Mouse (Mus musculus) ES-Bruce4 (cell line): ENCODE data around the gene Tdp2. TPM values are rescaled to one million over a fixed set of nuclear protein-coding genes. Genes with fewer than 3 reads are reported as not detected.
A peak's percentile ranks its signal among the peaks of the same experiment; 100 is the strongest.

Experiments
- H3K27ac ChIP-seq: 2 replicates; pipeline ENCODE4 v1.5.1; 2012; ENCODE audit warnings: low read length, inconsistent platforms; ENCODE audit not compliant: insufficient read depth
- H3K27me3 ChIP-seq: 2 replicates; pipeline ENCODE4 v1.6.1; 2012; ENCODE audit warnings: mild to moderate bottlenecking, low read length, inconsistent platforms; ENCODE audit not compliant: control insufficient read depth, poor library complexity, insufficient read depth, severe bottlenecking
- H3K36me3 ChIP-seq: 2 replicates; pipeline ENCODE4 v1.6.1; 2012; ENCODE audit warnings: inconsistent platforms, mild to moderate bottlenecking, low read length, moderate library complexity; ENCODE audit not compliant: control insufficient read depth, poor library complexity, insufficient read depth, severe bottlenecking
- H3K4me1 ChIP-seq: one replicate; pipeline ENCODE4 v1.8.1; 2011; ENCODE audit warnings: low read length; ENCODE audit not compliant: control insufficient read depth, insufficient read depth
- H3K4me3 ChIP-seq: 2 replicates; pipeline ENCODE4 v1.5.1; 2011; ENCODE audit warnings: low read depth, mild to moderate bottlenecking, low read length
- H3K9ac ChIP-seq: 2 replicates; pipeline ENCODE4 v1.6.1; 2012; ENCODE audit warnings: low read depth, mild to moderate bottlenecking, inconsistent platforms; ENCODE audit not compliant: poor library complexity, severe bottlenecking
- H3K9me3 ChIP-seq: replicated peaks from 2 replicates; pipeline ENCODE4 v1.6.1; 2012; ENCODE audit warnings: mild to moderate bottlenecking, low read length, inconsistent platforms; ENCODE audit not compliant: control insufficient read depth, poor library complexity, insufficient read depth, severe bottlenecking
- CTCF ChIP-seq: IDR thresholded peaks from one replicate; pipeline ENCODE4 v1.8.1; 2011; ENCODE audit warnings: low read depth, low read length
- EP300 ChIP-seq: IDR thresholded peaks from 2 replicates; pipeline ENCODE4 v1.6.1; 2011; ENCODE audit warnings: low read depth, low read length; ENCODE audit not compliant: insufficient read depth
- POLR2A ChIP-seq: IDR thresholded peaks from one replicate; pipeline ENCODE4 v1.8.1; 2011; ENCODE audit warnings: low read length; ENCODE audit not compliant: insufficient read depth
- polyA plus RNA-seq: library from polyadenylated mRNA; stranded (reverse); fragments of >200 nt; gene quantifications from 2 replicates; pipeline ENCODE4 v1.2.4, GENCODE M21; 2011; ENCODE audit warnings: low read depth; ENCODE audit not compliant: missing spikeins, insufficient read depth, insufficient read length

Tdp2 gene
- polyA plus RNA-seq, 1 experiment: 95.8 TPM

DNA sequence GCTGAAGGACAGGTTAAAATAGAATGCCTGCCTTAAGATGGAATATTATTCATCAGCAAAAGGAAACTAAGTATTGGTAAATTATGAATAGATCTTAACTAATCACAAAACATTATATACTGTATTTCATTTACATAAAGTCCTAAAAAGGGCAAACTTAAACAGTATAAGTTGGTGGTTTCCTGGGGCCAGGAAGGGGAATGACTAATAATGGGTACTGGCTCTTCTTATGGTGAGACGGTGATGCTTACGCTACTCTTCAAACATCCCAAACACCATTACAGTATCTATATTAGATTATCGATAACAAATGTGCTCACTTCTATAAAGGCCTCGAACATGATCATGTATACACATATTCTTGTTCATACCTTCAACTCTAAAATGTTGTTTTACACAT, 32.8 kb upstream of the Tdp2 start:
- Histone ChIP-seq H3K4me3 (no peak overlapping the region), H3K9ac (no peak overlapping the region), H3K9me3 (no peaks in the 10 kb centered on the region), H3K27ac (no peak overlapping the region), H3K36me3 (peaks cover 6% of the 10 kb centered on the region; the same call in 1 of the 2 replicates), H3K27me3 (no peaks in the 10 kb centered on the region), H3K4me1 (no peaks in the 10 kb centered on the region)
- TF ChIP-seq EP300: no peak
- TF ChIP-seq POLR2A: no peak
- no peak for TF ChIP-seq CTCF

DNA sequence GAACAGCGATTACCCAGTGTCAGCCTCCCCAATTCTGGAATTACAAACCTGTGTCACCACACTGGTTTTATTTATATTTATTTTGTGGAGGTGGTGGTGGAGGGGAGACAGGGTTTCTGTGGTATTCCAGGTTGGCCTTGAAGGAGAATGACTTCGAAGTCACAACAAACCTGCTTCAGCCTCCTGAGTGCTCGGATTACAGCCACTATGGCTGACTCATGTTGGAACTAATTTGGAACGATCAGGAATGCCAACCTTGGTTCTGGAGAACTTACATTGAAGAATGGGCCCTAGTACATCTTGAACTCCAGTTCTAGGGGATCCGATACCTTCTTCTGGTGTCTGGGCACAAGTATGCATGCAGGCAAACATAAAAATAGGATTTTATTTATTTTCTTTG, 32.1 kb upstream of the Tdp2 start:
- H3K9me3 ChIP-seq: no peaks in the 10 kb centered on the region
- H3K4me1 ChIP-seq: no peaks in the 10 kb centered on the region
- H3K4me3 ChIP-seq: no peak overlapping the region
- peaks cover 9% of the 10 kb centered on the region; the same call in 1 of the 2 replicates for H3K36me3 ChIP-seq
- no peak overlapping the region for H3K27ac ChIP-seq
- TF ChIP-seq CTCF (no peak), POLR2A (no peak), EP300 (no peak)
- H3K9ac ChIP-seq: peak overlapping the region; percentile 30
- H3K27me3 ChIP-seq: no peaks in the 10 kb centered on the region

DNA sequence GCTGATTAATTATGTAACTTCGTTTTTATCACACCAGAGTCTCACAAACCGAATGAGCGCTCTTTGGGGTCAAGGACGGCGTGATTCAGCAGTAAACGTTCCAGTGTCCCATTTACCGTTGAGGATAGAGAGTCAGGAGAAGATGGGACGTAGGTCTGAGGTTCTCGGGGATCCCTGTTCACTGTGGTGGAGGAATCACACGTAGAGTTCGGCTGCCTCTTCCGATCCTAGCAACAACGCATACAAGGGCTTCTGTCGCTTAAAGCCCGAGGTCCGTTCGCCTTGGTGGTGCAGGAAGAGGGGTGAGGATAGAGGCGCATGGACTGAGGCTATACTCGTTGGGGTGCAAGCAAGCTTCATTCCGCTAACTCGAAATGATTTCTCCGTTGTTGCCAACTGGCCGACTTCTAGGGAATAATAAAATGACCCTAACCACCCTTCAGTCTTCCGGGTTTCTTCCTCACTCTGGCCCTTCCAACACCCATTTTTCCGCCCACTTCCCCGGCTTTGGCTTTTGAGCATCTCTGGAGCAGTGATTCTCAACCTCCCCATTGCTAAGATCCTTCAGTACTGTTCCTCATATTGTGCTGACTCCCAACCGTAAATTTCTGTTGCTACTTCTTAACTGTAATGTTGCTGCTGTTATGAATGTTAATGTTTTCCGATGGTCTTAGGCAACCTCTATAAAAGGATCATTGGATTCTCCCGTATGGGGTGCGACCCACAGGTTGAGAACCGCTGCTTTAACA, 31.4 kb upstream of the Tdp2 start:
- Histone ChIP-seq H3K4me3 (peak overlapping the region; percentile 84), H3K4me1 (no peaks in the 10 kb centered on the region), H3K9ac (peak overlapping the region; percentile 30), H3K27ac (peak overlapping the region; percentile 6), H3K9me3 (no peaks in the 10 kb centered on the region), H3K27me3 (no peaks in the 10 kb centered on the region), H3K36me3 (peaks cover 14% of the 10 kb centered on the region)
- TF ChIP-seq EP300: no peak
- no peak for TF ChIP-seq CTCF
- no peak for TF ChIP-seq POLR2A

DNA sequence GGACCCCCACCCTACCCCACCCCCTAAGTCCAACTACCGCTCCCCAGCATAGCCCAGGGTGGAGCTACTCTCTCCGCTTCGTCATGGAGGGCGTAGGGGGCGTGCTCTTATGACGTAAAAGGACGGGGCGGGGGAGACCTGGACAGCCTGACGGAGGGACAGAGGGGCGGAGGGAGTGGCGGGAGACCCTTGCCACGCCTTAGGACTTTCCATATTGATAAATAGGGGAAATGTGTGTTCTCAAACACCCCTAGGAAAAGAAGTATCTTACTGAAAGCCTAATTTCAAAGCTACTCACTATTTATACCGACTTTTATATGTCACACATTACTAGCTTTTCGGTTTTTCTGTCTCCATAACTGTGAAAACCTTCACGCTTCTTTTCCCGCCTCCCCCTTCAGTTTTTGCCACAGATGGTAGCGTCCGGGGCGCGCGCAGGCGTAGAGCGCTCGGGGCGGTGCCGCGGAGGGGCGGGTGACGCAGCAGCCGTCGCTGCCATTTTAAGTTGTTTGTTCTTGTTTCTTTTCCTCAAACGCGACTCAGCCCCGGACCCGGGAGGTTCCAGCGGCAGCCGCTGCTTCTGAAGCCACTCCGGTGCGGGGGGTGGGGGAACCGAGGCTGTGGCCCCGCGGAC, 30.7 kb upstream of the Tdp2 start:
- 0 out of 2 replicates have a peak, but pooled peaks have one; percentile 4 for TF ChIP-seq EP300
- no peak for TF ChIP-seq CTCF
- peak; percentile 90 for TF ChIP-seq POLR2A
- H3K9me3 ChIP-seq: no peaks in the 10 kb centered on the region
- peak overlapping the region; percentile 93 for H3K9ac ChIP-seq
- no peaks in the 10 kb centered on the region for H3K27me3 ChIP-seq
- peaks cover 21% of the 10 kb centered on the region for H3K36me3 ChIP-seq
- peak overlapping the region; percentile 69 for H3K27ac ChIP-seq
- peak overlapping the region; percentile 99 for H3K4me3 ChIP-seq
- no peaks in the 10 kb centered on the region for H3K4me1 ChIP-seq

DNA sequence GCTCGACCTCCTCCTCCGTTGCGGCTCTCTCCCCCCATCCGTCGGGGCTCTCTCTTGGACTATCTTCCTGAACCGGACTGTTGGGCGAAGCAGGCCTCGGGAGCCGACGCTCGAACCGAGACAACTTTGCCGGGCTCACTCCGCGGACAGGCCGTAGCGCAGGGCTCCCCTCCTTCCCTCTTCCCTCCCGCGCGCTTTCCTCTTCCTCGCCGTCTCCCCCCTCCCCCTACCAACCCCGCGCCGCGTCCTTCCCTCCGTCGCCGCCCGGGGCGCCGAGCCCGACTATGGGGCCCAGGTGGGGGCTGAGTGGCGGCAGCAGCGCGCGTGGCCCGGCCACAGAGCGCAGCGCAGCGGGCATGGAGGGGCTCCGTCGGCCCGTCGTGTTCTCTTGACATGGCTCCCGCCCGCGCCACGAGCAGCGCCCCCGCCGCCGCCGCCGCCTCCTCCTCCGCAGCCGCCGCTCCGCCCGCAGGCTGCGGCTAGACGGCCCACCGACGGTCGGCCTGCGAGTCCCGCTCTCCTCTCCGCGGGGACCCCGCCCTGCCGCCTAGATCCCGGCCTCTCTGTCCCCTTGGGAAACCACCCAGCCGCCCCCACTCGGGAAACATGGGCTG, 30.1 kb upstream of the Tdp2 start, which contains the start of gene BC005537:
Gene BC005537 (plus strand): TSS at position 350 of the 614 bp plus-strand sequence.
- H3K9me3 ChIP-seq: no peaks in the 10 kb centered on the region
- H3K27ac ChIP-seq: peak within 1 kb of the TSS; percentile 69
- no peak for TF ChIP-seq CTCF
- TF ChIP-seq EP300: no peak
- TF ChIP-seq POLR2A: no peak
- H3K9ac ChIP-seq: peak within 1 kb of the TSS; percentile 93
- H3K4me3 ChIP-seq: peak within 1 kb of the TSS; percentile 99
- peaks cover 24% of the 10 kb centered on the region for H3K36me3 ChIP-seq
- H3K27me3 ChIP-seq: no peaks in the 10 kb centered on the region
- H3K4me1 ChIP-seq: no peaks in the 10 kb centered on the region
